Mouse (Mus musculus) heart, postnatal 36 days (tissue): ENCODE results near the gene Pld4. TPM values are rescaled to one million over a fixed set of nuclear protein-coding genes. Genes with fewer than 3 reads are reported as not detected.
A peak's percentile ranks its signal among the peaks of the same experiment; 100 is the strongest.

Experiments used
- DNase-seq, 2 experiments: peaks; one replicate each; pipeline ENCODE4 v3.0.0; 2021 to 2022
- intact Hi-C: fragments of 180-260 bp; cut with DNase I; formaldehyde crosslinking; loops from one replicate; pipeline ENCODE4 v1.15.1; 2025
- total RNA-seq, 2 experiments: library from RNA; stranded (reverse); gene quantifications; 2 replicates each; pipeline ENCODE4 v1.2.3; 2021

The Pld4 gene
- total RNA-seq, 2 experiments from 2014 or later, result 6.1 to 8.9 TPM

DNA sequence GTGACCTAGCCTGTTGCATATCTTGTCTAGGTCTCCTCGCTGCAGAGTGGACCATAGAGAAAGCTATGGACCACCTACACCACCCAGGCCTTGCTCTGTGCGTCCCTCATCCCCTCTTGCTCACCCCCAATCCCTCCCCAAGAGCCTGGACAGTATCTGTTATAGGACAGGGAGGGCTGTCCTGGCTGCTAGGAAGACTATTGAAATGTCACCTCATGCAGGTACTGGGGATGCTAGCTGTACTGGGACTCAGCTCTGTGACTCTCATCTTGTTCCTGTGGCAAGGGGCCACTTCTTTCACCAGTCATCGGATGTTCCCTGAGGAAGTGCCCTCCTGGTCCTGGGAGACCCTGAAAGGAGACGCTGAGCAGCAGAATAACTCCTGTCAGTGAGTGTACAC, 2.7 kb downstream of the Pld4 start:
- no peak for DNase-seq
- intact Hi-C loops, result no loop called here

DNA sequence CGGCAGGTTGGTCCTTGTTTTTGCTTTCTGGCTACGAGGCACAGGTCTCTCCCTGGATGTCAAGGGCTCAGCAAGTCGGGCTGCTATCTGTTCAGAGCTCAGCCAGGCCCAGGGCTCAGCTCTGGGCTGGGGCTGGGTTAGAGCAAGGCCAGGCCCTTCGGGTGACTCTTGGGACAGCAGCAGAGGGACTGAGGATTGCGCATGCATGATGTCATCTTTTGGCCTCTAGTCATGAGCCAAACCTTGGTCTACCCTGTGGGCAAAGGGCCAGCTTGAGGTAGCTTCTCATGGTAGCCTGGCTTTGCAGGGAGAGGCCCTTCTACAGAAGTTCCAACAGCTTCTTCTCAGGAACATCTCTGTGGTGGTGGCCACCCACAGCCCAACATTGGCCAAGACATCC, 3.7 kb downstream of the Pld4 start:
- intact Hi-C loops, result no loop called here

DNA sequence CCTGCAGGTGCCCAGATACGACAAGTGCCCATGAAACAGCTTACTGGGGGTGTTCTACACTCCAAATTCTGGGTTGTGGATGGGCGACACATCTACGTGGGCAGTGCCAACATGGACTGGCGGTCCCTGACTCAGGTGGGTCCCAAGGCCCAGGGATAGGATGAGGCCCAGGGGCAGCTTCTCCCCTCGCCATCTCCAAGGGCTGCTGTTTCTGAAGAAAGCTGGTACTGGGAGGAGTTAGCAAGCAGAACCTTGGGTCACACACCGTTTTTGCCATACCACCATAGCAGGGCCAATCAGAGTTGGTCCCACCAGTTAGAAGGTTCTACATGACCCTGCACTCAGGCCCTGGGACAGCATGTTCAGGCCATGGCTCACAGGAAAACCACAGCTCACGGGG, 4.5 kb downstream of the Pld4 start:
- no peak for DNase-seq
- intact Hi-C loops, result no loop called here

More for the DNA sequence above, 3.7 kb downstream of the Pld4 start:
- no peak for DNase-seq

DNA sequence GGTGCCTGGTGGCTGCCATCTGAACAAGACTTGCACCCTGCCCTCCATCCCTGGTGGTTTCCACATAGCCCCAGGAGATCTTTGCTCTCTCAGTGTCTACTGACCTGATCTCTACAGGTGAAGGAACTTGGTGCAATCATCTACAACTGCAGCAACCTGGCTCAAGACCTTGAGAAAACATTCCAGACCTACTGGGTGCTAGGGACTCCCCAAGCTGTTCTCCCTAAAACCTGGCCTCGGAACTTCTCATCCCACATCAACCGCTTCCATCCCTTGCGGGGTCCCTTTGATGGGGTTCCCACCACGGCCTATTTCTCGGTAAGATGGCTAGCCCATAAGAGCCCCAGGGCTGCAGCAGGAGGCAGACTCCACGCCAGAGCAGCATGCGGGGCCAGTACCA, 6.1 kb downstream of the Pld4 start:
- intact Hi-C loops, result no loop called here
- DNase-seq, result no peak

DNA sequence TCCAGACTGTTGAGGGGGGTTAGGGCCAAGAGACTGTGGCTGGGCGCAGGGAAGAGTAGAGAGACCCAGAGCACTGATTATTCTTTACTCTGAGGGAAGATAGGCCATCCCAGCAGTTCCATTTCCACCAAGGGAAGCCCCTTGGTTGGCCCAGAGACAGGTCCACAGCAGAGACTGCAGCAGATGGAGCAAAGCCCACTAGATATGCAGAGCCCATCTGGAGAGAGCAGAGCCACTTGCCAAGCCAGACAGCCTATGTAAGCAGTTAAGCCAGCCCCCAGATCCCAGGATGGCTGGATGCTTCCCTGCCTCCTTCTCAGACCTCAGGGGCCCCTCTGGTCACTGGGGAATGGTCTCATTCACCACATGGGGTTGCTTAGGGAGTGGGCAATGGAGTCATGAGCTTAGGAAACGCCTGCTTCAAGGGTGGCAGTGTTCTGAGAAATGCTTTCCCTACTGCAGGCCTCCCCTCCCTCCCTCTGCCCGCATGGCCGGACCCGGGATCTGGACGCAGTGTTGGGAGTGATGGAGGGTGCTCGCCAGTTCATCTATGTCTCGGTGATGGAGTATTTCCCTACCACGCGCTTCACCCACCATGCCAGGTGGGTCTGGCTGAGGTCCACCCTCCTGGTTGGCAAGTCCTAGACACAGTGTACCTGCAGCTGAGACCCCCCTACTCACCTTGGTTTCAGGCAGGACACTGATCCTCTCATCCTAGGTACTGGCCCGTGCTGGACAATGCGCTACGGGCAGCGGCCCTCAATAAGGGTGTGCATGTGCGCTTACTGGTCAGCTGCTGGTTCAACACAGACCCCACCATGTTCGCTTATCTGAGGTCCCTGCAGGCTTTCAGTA, 6.8 kb downstream of the Pld4 start:
- DNase-seq, result no peak
- intact Hi-C loops, result no loop called here

DNA sequence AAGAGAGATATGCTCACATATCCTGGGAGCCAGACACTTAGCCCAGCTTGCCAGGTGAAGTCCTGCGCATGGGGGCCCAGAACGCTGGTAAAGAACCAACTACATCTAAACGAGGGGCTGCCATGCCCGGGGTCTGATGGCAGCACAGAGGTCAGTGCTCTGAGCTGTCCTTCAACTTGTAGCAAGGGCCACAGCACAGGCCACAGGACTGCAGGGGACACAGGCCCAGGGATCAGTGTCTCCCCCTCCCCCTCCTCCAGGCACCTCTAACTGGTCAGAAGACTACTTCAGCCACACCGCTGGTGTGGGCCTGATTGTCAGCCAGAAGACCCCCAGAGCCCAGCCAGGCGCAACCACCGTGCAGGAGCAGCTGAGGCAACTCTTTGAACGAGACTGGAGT, 7.7 kb downstream of the Pld4 start:
- intact Hi-C loops, result no loop called here
- no peak for DNase-seq

DNA sequence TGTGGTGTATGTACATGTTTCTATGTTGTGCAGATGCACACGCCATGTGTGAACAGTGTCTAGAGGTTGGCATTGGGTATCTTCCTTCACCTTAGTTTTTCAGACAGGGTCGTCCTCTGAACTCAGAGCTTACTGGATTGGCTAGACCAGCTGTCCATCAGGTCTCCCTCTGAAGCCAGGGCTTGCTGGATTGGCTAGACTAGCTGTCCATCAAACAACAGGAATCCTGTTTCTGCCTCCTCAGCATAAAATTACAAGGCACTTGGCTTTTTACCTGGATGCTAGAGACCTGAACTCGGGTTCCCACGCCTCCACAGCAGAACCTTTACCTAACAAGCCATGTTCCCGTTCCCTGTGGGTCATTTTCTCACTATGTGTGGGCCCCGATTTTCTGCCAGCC, 8.6 kb downstream of the Pld4 start:
- intact Hi-C loops, result no loop called here
- no peak for DNase-seq

DNA sequence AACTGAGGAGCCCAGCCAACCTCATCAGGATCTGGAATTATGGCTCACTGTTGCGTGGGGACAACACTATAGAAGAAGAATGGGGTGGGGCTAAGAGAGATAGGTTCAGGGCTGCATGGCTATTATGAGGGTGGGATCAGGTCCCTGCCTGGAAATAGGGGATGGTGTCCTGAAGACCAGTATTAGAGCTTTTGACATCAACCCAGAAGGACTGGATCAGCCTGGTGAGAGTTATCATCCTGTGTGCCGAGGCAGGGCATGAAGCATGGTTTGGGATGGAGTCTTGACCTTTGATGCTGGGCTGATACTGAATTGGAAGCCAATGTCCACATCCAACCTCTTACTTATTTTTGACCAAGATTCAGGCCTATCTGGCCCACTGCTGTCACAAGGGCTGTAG, 9.3 kb downstream of the Pld4 start:
- intact Hi-C loops, result no loop called here
- DNase-seq, result no peak

DNA sequence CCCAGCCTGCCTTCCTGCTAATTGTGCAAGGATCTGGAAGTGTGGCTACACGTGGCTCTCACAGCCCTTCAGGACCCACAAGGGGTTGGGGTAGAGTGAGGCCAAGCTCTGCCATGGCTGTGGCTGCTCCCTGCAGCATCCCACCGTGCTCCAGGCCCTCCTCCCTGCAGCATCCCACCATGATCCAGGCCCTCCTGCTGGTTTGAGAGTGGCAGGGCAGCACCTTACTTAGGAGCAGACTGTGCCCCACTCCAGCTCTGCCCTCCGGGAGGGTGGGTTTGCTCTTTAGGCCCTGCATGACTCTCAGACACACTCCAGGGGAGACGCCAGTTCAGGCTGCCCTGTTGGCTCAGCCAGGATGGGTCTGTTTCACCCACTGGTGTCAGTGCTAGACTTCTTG, 9.9 kb downstream of the Pld4 start:
- intact Hi-C loops, result no loop called here

DNA sequence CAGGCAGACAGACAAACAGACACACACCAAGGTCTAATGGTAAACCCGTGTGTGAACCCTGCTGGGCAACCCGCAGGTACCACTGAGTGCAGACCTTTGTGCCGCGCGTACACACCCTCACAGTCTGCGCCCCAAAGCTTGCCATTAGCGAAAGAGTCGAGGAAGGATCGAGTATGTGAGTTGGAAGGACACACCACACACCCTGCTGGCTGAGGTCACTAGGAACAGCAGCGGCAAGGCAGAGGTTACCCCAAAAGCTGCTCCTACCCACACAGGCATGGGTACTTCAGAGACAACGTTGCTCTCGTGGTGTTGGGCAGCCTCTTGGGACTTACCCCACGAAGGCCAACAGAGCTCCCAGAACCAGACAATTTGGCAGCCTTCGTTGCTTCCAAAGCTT, 11.9 kb downstream of the Pld4 start:
- intact Hi-C loops, result no loop called here
- no peak for DNase-seq

More for the DNA sequence above, 9.9 kb downstream of the Pld4 start:
- DNase-seq, result no peak

DNA sequence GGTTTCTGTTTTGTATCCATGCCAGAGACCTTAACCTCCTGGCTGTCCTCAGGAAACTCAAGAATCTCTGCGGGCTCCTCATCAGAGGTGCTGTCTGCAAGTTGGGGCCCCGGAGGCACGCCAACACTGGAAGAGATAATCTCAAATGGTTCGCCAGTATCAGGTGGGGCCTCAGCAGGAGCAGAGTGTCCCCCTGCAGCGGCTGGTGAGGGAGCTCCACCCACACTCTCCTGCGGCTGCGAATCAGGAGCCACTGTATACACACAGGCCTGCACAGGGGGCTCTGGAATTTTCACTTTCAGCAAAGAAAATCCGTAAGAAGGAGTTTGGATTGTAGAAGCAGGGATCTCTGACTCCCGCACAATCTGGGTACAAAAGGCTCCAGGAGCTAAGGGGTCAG, 12.9 kb downstream of the Pld4 start:
- DNase-seq, result no peak
- intact Hi-C loops, result no loop called here

DNA sequence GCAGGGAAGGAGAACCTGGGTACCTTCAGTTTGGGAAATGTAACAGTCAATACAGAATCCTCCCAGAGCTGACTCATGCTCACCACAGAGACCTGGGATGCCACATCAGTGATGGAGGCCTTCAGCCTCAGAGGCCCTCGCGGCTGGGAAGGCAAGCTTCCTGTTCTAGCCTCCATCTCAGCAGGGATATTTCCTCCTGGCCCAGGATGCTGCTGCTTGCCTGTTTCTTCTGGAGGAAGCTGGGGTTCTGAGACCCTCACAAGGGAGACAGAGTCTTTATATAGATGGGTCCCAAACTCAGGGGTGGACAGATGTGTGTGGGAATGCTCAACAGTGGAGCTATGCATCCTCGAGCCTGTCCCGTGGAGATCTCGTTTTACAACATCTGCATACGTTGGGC, 13.6 kb downstream of the Pld4 start:
- intact Hi-C loops, result no loop called here
- no peak for DNase-seq

DNA sequence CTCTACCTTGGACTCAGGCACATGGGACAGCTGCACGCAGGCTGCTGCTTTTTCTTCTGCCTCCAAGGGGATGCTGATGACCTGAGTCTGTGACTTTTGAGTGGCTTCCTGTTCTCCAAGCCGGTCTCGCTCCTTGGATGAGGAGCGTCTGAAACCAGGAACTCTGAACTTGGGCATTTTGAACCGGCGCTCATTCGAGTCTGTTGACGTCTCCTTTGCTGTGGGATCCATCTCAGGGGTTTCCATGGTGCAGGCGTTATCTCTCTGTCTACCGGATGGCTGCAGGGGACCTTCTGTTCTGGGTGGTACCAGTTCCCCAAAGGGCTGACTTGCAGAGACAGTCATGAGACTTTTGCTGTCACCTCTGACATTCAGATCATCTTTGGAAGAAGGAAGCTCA, 14.0 kb downstream of the Pld4 start:
- DNase-seq, result no peak
- intact Hi-C loops, result no loop called here

DNA sequence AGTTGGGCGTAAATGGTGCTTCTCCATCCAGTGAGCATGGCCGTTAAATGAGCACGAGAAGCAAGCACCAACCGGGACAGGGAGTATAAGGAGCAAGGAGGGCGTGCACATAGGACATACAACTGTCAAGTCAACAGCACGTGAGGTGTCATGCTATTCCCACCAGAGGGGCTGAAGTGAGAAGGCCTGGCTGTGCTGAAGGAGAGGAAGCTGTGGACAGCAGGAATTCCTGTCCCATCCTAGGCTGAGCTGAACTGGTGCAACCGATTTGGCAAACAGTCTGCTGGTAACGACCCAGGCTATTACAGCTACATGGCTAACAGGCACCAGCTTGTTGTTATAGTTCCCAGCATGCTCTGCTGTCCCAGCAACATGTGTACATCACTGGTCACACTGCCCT, 30.6 kb downstream of the Pld4 start:
- DNase-seq, result no peak
- intact Hi-C loops, result no loop called here

DNA sequence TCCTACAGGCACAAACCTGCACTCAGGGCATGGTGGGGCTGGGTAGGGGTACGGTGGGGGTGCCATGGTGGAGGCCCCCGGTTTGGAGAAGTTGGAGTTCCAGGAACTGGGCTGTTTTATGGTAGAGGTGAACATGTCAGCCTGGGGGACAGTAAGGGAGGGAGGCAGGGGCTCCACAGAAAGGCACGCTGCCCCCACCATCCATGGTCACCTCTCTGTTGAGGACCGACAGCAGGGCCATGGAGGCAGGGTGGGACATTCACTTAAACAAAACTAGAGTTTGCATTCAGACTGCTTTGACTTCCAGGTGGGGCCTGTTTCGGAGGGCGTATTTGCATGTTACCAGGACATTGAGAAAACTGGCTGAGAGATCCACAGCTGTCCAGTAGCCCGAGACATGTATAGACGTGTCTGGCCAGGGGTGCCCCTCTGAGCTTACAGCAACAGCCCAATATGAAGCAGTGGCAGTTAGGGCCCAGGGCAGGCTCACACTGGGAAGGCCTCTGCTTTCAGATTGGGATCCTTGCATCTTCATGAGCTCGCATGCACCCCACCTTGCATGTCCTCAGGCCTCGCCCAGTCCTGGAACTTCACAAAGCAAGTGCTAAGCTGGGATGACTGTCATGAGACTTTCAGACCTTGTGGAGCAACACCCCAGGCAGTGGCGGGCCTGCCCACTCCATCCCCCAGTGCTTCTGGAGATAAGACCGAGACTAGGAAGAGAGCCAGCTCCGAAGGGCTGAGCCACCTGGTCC, 33.3 kb downstream of the Pld4 start:
- intact Hi-C loops, result no loop called here
- DNase-seq, result peak; percentile 72 to 82

DNA sequence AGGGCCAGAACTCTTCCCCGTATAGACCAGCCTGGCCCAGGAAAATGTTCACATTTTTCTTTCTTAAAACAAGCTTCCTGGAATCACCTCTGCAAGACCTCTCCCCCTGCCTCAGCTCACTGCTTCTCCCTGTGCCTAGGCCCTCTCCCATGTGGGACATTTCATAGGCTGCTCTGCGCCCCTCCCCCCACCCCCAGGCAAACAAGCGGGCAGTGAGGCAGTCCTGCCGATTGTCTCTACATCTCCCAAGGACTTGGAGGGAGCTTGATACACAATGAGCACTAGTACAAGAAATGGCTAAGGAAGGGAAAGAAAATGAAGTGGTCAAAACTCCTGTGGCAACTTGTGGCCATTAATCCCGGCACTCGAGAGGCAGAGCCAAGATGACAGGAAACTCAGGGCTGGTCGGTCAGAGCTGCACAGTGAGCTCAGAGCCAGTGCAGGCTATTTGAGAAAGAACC, 33.9 kb downstream of the Pld4 start:
- no peak for DNase-seq
- intact Hi-C loops, result no loop called here

DNA sequence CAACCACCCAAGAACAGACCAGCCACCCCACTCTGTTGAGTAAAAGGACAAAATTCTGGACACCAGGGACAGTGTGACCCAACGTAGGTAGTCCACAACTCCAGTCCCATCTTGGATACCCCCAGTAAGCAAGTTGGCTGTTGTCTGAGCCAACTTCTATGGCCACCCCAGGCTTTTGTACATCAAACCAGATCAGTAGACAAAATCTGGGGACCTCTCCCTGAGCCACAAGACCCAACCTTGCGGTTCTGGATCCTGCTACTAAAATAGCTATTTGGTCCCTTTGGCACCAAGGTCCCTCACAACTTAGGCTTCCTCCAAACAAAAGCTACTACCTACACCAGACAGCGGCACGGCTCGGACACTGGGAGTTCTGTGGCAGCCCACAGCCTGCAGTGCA, 34.5 kb downstream of the Pld4 start:
- intact Hi-C loops, result no loop called here
- no peak for DNase-seq

DNA sequence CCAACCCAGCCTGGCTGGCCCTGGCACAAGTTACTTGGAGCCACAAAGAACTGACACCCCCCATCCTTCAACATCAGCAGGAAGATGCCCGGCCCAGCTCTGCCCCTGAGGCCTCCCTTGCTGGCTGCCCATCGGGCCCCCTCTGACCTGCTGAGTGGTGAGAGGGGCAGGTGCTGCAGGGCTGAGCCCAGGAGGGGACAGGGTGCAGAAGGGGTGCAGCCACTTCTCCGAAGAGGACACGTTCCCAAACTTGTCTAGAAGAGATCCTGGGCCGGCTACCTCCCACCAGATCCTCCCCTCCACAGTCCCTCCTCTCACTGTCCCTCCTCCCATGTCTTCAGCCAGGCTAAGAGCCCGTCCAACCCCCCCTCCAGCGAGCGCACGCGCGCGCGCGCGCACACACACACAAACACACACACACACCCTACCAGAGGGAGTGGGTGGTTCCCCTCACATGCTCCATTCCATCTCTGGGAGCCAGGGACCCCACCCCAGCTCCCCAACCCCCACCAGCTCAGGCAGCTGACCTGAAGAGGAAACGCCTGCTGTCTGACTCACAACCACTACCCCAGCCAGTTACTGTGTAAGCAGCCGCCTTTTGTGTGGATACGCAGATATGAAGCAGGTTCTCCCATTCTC, 35.1 kb downstream of the Pld4 start:
- intact Hi-C loops, result no loop called here
- peak; percentile 55 to 56 for DNase-seq

DNA sequence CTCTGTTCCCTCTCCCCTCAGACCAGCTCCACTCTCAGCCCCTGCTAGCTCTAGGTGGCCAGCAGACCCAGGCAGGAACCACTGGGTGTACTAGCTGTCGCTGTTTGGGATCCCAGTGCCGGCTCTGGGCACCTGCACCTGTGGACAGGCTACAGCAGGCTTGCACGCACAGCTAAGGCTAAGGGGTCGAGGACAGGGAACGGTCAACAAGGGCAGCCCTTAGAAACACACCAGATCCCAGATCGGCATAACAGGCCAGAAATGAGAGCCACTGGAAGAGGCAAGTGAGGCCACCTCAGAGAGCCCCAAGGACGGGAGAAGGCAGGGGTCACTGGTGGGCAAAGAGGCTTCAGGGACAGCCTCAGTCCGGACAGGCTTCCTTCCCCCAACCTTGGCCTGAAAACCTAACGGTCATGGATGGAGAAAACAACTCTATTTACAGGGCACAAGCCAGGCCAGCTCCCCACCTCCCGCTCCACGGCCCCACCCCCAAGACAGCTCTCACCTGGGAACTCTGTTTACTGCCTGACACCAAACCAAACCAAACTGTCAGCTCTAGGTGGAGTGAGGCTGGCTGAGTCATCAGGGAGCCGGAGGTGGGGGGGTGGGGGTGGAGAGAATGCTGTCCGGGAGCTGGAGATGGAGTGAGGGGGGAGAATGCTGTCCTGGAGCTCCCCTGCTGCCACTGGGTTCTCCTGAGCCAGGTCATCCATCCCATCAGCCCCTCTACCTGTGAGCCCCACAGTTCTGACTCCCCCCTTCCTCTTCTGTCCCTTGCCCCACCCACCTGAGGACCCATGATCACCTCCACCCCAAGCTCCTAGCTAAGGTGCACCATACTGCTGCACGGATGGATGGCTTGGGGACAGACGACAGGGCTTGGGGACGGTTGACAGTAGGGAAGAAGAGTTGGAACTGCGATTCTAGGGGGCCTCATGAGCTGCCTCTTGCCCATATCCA, 36.4 kb downstream of the Pld4 start:
- no peak for DNase-seq
- intact Hi-C loops, result no loop called here

DNA sequence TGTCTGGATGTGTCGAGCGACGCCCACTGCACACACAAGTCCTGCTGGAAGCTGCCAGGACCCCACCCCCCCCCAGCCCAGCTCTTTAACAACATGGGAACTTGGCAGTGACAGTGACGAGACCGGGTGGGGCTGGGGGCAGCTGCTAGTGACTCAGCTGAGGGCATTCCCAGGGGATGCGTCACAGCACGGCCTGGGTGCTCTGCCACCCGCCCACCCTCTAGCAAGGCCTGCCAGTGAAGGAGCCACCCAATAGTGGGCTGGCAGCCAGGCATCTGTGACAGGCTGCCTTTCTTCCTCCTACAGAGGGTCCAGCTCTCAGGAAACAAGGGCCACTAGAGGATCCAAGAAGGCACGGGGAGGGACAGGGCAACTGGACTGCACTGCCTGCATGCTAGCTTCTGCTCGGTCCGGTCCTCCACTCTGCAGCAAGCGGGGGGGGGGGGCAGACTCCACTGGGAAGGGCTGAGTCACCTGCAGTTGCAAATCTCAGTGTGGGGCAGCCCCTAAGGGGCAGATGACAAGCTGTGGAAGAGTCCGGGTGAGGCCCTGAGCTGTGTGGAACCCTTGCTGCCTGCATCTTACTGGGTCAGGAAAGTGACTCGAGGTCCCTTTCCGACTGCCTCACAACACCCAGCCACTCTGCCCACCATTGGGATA, 37.3 kb downstream of the Pld4 start:
- intact Hi-C loops, result no loop called here
- peak; percentile 32 to 46 for DNase-seq
